Mouse (Mus musculus) midbrain, embryonic 10.5 days (tissue): ENCODE measurements around the gene Bricd5. TPM values are rescaled to one million over a fixed set of nuclear protein-coding genes. Genes with fewer than 3 reads are reported as not detected.
A peak's percentile ranks its signal among the peaks of the same experiment; 100 is the strongest.

Source experiments
- DNase-seq: peaks from one replicate; pipeline ENCODE4 v3.0.0-alpha.2; 2017; ENCODE audit warnings: low spot score
- H3K27ac ChIP-seq: fragments of 300-500 bp; sonication (generic); replicated peaks from 2 replicates; pipeline ENCODE4 v1.5.1; 2016; ENCODE audit warnings: mild to moderate bottlenecking
- H3K27me3 ChIP-seq: fragments of 300-500 bp; sonication (generic); 2 replicates; pipeline ENCODE4 v1.6.1; 2016; ENCODE audit warnings: low read depth, mild to moderate bottlenecking; ENCODE audit not compliant: poor library complexity, severe bottlenecking
- H3K36me3 ChIP-seq: fragments of 300-500 bp; sonication (generic); 2 replicates; pipeline ENCODE4 v1.6.1; 2016; ENCODE audit warnings: mild to moderate bottlenecking, moderate library complexity
- H3K4me1 ChIP-seq: fragments of 300-500 bp; sonication (generic); 2 replicates; pipeline ENCODE4 v1.6.1; 2016
- H3K4me3 ChIP-seq: fragments of 300-500 bp; sonication (generic); 2 replicates; pipeline ENCODE4 v1.5.1; 2016; ENCODE audit warnings: mild to moderate bottlenecking, moderate library complexity
- H3K9me3 ChIP-seq: fragments of 300-500 bp; sonication (generic); replicated peaks from 2 replicates; pipeline ENCODE4 v1.6.1; 2016; ENCODE audit warnings: mild to moderate bottlenecking
- WGBS: fragments of 180-500 bp; shearing (Covaris S2); methylation state at CpG from one replicate; pipeline ENCODE4 v1.1.7; 2016; 5-methylcytosine and 5-hydroxymethylcytosine counted together
- polyA plus RNA-seq: library from polyadenylated mRNA; unstranded; fragments of >200 nt; fragmentation: Nextera tagmentation; extraction: Ambion mirVana; gene quantifications from 2 replicates; pipeline ENCODE4 v1.2.1, GENCODE M21; 2016

The Bricd5 gene
- polyA plus RNA-seq, 1 experiment from 2014 or later = 0.22 TPM

- Histone ChIP-seq H3K36me3 (peaks cover 50% of the 10 kb centered on the region), H3K27ac (no peak overlapping the region), H3K9me3 (no peaks in the 10 kb centered on the region), H3K27me3 (0 out of 2 replicates have a peak, but pooled peaks cover under 1% of the 10 kb centered on the region), H3K4me3 (no peak overlapping the region), H3K4me1 (peaks cover 9% of the 10 kb centered on the region; the same call in 1 of the 2 replicates)
- DNase-seq = no peak
- 77% methylated on average over 1 of the region's 1 CpGs for WGBS
These were observed 22.3 kb downstream of the Bricd5 start for GRCm38 (mm10) chr17:24496026-24496425.

GRCm38 (mm10) chr17:24502208-24502607 lies 28.5 kb downstream of the Bricd5 start:
- Histone ChIP-seq H3K9me3 (no peaks in the 10 kb centered on the region), H3K36me3 (peaks cover 95% of the 10 kb centered on the region), H3K27ac (no peak overlapping the region), H3K4me1 (peaks cover 14% of the 10 kb centered on the region), H3K27me3 (peaks cover 10% of the 10 kb centered on the region; the same call in 1 of the 2 replicates), H3K4me3 (no peak overlapping the region)
- 35% methylated on average over 11 of the region's 11 CpGs for WGBS
- no peak for DNase-seq

DNA sequence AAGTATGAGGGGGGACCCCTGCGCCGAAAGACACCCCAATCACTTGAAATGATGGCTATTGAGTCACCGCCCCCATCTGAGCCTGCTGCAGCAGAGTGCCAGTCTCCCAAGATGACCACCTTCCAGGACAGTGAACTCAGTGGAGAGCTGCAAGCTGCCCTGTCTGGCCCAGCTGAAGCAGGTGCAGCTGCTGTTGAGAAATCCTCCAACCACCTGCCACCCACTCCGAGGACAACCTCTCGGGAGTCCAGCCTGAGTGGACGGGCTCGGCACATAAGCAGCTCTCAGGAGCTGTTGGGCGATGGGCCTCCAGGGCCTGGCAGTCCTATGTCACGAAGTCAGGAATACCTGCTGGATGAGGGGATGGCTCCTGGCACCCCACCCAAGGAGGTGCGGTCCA lies 30.4 kb downstream of the Bricd5 start:
- Histone ChIP-seq H3K27me3 (peaks cover 14% of the 10 kb centered on the region; the same call in 1 of the 2 replicates), H3K36me3 (peaks cover 96% of the 10 kb centered on the region), H3K27ac (no peak overlapping the region), H3K4me1 (peaks cover 17% of the 10 kb centered on the region), H3K9me3 (no peaks in the 10 kb centered on the region), H3K4me3 (no peak overlapping the region)
- no peak for DNase-seq
- WGBS = 94% methylated on average over 10 of the region's 10 CpGs

- DNase-seq = no peak
- Histone ChIP-seq H3K27ac (no peak overlapping the region), H3K9me3 (no peaks in the 10 kb centered on the region), H3K36me3 (peaks cover 97% of the 10 kb centered on the region), H3K4me1 (peaks cover 17% of the 10 kb centered on the region), H3K4me3 (no peak overlapping the region), H3K27me3 (peaks cover 14% of the 10 kb centered on the region; the same call in 1 of the 2 replicates)
- 89% methylated on average over 30 of the region's 30 CpGs for WGBS
These were observed 31.7 kb downstream of the Bricd5 start for GRCm38 (mm10) chr17:24505286-24505955.

GRCm38 (mm10) chr17:24506332-24507070 lies 32.8 kb downstream of the Bricd5 start:
- Histone ChIP-seq H3K27ac (no peak overlapping the region), H3K4me1 (peaks cover 17% of the 10 kb centered on the region), H3K4me3 (peak overlapping the region; percentile 29), H3K9me3 (no peaks in the 10 kb centered on the region), H3K27me3 (peaks cover 14% of the 10 kb centered on the region; the same call in 1 of the 2 replicates), H3K36me3 (peaks cover 97% of the 10 kb centered on the region)
- no peak for DNase-seq
- WGBS = 23% methylated on average over 36 of the region's 36 CpGs

- H3K4me1 ChIP-seq = peaks cover 17% of the 10 kb centered on the region
- peaks cover 97% of the 10 kb centered on the region for H3K36me3 ChIP-seq
- peaks cover 14% of the 10 kb centered on the region; the same call in 1 of the 2 replicates for H3K27me3 ChIP-seq
- DNase-seq = no peak
- 51% methylated on average over 19 of the region's 19 CpGs for WGBS
- H3K4me3 ChIP-seq = no peak overlapping the region
- no peaks in the 10 kb centered on the region for H3K9me3 ChIP-seq
- H3K27ac ChIP-seq = no peak overlapping the region
These were observed 33.5 kb downstream of the Bricd5 start for GRCm38 (mm10) chr17:24507129-24507664.

- no peak overlapping the region for H3K4me3 ChIP-seq
- H3K27me3 ChIP-seq = peaks cover 14% of the 10 kb centered on the region; the same call in 1 of the 2 replicates
- 85% methylated on average over 12 of the region's 12 CpGs for WGBS
- H3K4me1 ChIP-seq = peaks cover 17% of the 10 kb centered on the region
- peaks cover 97% of the 10 kb centered on the region for H3K36me3 ChIP-seq
- DNase-seq = no peak
- H3K27ac ChIP-seq = no peak overlapping the region
- H3K9me3 ChIP-seq = no peaks in the 10 kb centered on the region
These were observed 34.2 kb downstream of the Bricd5 start for GRCm38 (mm10) chr17:24507806-24508460.

DNA sequence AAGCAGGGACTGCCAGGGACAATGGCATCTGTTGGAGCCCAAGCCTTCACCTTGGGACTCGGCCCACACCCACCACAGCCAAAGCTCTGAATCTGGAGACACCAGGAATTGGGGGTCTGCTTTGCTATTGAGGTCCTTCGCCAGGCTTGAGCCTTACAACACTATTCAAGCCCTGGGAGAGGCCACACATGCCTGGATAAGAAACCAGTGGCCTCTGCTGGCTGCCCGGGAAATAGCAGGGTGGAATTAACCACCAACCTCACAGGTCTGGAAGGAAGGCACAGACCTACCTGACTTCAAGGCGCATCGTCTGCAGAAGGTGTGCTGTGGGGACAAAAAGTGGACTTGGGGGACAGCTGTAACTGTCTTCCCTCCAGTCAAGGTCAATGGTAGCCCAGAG lies 39.9 kb downstream of the Bricd5 start:
- DNase-seq = no peak
- H3K36me3 ChIP-seq = peaks cover 100% of the 10 kb centered on the region

GRCm38 (mm10) chr17:24514270-24515257 lies 40.9 kb downstream of the Bricd5 start:
- no peak for DNase-seq
- Histone ChIP-seq H3K36me3 (peaks cover 99% of the 10 kb centered on the region), H3K27ac (peak overlapping the region; percentile 23; the same call in 1 of the 2 replicates), H3K4me3 (no peak overlapping the region; the same call in 1 of the 2 replicates), H3K27me3 (no peaks in the 10 kb centered on the region), H3K9me3 (no peaks in the 10 kb centered on the region), H3K4me1 (no peaks in the 10 kb centered on the region)
- 89% methylated on average over 24 of the region's 24 CpGs for WGBS

More for the DNA sequence above, 39.9 kb downstream of the Bricd5 start:
- H3K4me1 ChIP-seq = no peaks in the 10 kb centered on the region
- H3K4me3 ChIP-seq = no peak overlapping the region
- H3K27ac ChIP-seq = no peak overlapping the region
- WGBS = 64% methylated on average over 5 of the region's 5 CpGs
- no peaks in the 10 kb centered on the region for H3K27me3 ChIP-seq
- H3K9me3 ChIP-seq = no peaks in the 10 kb centered on the region

DNA sequence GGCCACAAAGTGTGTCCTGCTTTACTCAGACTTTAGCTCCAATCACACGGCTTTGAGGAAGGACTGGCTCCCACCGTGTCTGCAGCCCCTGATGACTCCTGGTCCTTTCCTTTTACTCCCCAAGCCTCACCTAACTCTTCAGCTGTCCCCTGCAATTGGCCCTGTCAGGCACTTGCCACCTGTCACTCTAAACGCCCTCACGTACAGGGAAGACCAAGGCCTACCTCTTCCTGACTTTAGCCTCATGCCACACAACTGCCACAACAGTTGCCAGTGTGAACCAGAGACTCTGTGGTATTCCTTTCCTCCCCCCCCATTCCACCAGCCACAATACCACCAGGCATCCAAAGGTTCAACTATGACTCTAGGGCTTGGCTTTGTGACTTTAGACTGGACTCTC lies 46.8 kb downstream of the Bricd5 start:
- H3K36me3 ChIP-seq = peaks cover 88% of the 10 kb centered on the region

DNA sequence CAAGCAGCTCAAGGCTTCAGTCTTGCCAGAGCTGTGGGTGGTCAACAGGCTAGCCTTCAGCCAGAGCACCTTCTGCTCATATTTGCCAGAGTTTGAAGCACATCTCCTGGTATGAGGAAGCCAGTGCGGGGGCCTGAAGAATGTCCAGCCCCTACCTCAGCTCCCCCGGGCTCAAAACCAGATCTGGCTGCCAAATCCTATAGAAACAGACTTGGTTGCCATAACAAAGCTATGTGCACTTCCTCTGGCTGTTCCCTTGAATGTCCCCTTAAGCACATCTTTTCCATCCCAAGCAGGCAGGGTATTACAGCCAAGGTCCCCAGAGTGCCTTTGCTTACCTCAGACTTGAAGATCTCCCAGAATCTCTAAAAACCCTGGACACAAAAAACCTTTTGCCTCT lies 51.0 kb downstream of the Bricd5 start:
- no peak for DNase-seq
- H3K9me3 ChIP-seq = no peaks in the 10 kb centered on the region
- WGBS = 82% methylated on average over 2 of the region's 2 CpGs
- peaks cover 30% of the 10 kb centered on the region for H3K4me1 ChIP-seq
- H3K36me3 ChIP-seq = peaks cover 62% of the 10 kb centered on the region
- H3K4me3 ChIP-seq = no peak overlapping the region
- H3K27me3 ChIP-seq = no peaks in the 10 kb centered on the region
- no peak overlapping the region for H3K27ac ChIP-seq

More for the DNA sequence above, 46.8 kb downstream of the Bricd5 start:
- H3K4me3 ChIP-seq = no peak overlapping the region
- no peak overlapping the region for H3K27ac ChIP-seq
- no peak for DNase-seq
- no peaks in the 10 kb centered on the region for H3K27me3 ChIP-seq
- H3K9me3 ChIP-seq = no peaks in the 10 kb centered on the region
- 90% methylated on average over 4 of the region's 4 CpGs for WGBS
- peaks cover 6% of the 10 kb centered on the region; the same call in 1 of the 2 replicates for H3K4me1 ChIP-seq
